Mouse (Mus musculus) CH12.LX (cell line): ENCODE results near the gene Irf5. TPM values are rescaled to one million over a fixed set of nuclear protein-coding genes. Genes with fewer than 3 reads are reported as not detected.

Experiments
- DNase-seq: peaks from one replicate; pipeline ENCODE4 v3.0.0-alpha.2; 2013; ENCODE audit errors: extremely low read depth
- H3K27ac ChIP-seq: 2 replicates; pipeline ENCODE4 v1.5.1; 2012; ENCODE audit warnings: low read depth, mild to moderate bottlenecking, control low read depth, moderate library complexity; ENCODE audit not compliant: insufficient read depth
- H3K27me3 ChIP-seq: replicated peaks from 2 replicates; pipeline ENCODE3; 2012; ENCODE audit warnings: inconsistent platforms
- H3K36me3 ChIP-seq, 2 experiments: replicated peaks in 1 of 2; 2 replicates each; pipeline versions ENCODE3 to v1.6.1; 2012; ENCODE audit warnings: inconsistent platforms in 1 of 2, low read length in 1 of 2, mild to moderate bottlenecking in 1 of 2, mixed read lengths in 1 of 2, moderate library complexity in 1 of 2; ENCODE audit not compliant: control insufficient read depth in 1 of 2, insufficient read depth in 1 of 2
- H3K4me1 ChIP-seq, 2 experiments: 2 replicates each; pipeline ENCODE4 v1.6.1; 2012; ENCODE audit warnings: inconsistent platforms in 1 of 2, moderate library complexity in 1 of 2; ENCODE audit not compliant: insufficient read depth in 2 of 2, control insufficient read depth in 1 of 2
- H3K4me2 ChIP-seq: 2 replicates; pipeline ENCODE4 v1.6.1; 2012; ENCODE audit warnings: low read depth, mild to moderate bottlenecking, control low read depth; ENCODE audit not compliant: poor library complexity, insufficient read depth, severe bottlenecking
- H3K4me3 ChIP-seq, 3 experiments: fragments of 150-350 bp in 1 of 3; sonication (generic) in 1 of 3; replicated peaks in 1 of 3; 2 replicates each; pipeline versions ENCODE3 to v1.5.1; 2011 to 2012; ENCODE audit warnings: low read depth in 2 of 3, low read length in 2 of 3, mild to moderate bottlenecking in 2 of 3, moderate library complexity in 2 of 3, control low read depth in 1 of 3, improper control_type of control experiment in 1 of 3, inconsistent platforms in 1 of 3, mixed read lengths in 1 of 3; ENCODE audit not compliant: poor library complexity in 1 of 3
- H3K79me2 ChIP-seq: replicated peaks from 2 replicates; pipeline ENCODE4 v1.6.1; 2012; ENCODE audit warnings: mild to moderate bottlenecking, moderate library complexity; ENCODE audit not compliant: control insufficient read depth, poor library complexity, insufficient read depth, severe bottlenecking; ENCODE audit errors: extremely low read depth
- H3K9ac ChIP-seq: 2 replicates; pipeline ENCODE4 v1.6.1; 2012; ENCODE audit warnings: low read depth, mild to moderate bottlenecking, control low read depth, moderate library complexity; ENCODE audit not compliant: insufficient read depth
- H3K9me3 ChIP-seq: replicated peaks from 2 replicates; pipeline ENCODE3; 2012; ENCODE audit warnings: low read length, inconsistent platforms, mixed read lengths
- E2F4 ChIP-seq: IDR thresholded peaks from 2 replicates; pipeline ENCODE4 v1.6.1; 2011; ENCODE audit warnings: low read depth, low read length, improper control_type of control experiment; ENCODE audit not compliant: insufficient replicate concordance
- EP300 ChIP-seq: IDR thresholded peaks from 2 replicates; pipeline ENCODE4 v1.6.1; 2011; ENCODE audit warnings: low read length, improper control_type of control experiment
- ETS1 ChIP-seq: conservative IDR thresholded peaks from 2 replicates; pipeline ENCODE4 v1.6.1; 2012; ENCODE audit warnings: low read depth, mild to moderate bottlenecking, inconsistent platforms, low read length, improper control_type of control experiment, moderate library complexity
- GABPA ChIP-seq: IDR thresholded peaks from 2 replicates; pipeline ENCODE4 v1.6.1; 2012; ENCODE audit warnings: low read depth, low read length, improper control_type of control experiment, inconsistent platforms; ENCODE audit not compliant: insufficient replicate concordance
- IRF4 ChIP-seq: IDR thresholded peaks from 2 replicates; pipeline ENCODE4 v1.6.1; 2014; ENCODE audit warnings: low read depth, mild to moderate bottlenecking, inconsistent platforms, low read length, improper control_type of control experiment
- JUN ChIP-seq: IDR thresholded peaks from 2 replicates; pipeline ENCODE4 v1.6.1; 2011; ENCODE audit warnings: low read depth, mild to moderate bottlenecking, low read length, improper control_type of control experiment, moderate library complexity; ENCODE audit not compliant: insufficient read depth
- JUND ChIP-seq: conservative IDR thresholded peaks from 2 replicates; pipeline ENCODE4 v1.6.1; 2011; ENCODE audit warnings: low read depth, low read length, improper control_type of control experiment
- KAT2A ChIP-seq: IDR thresholded peaks from 2 replicates; pipeline ENCODE4 v1.6.1; 2012; ENCODE audit warnings: low read length, improper control_type of control experiment, inconsistent platforms; ENCODE audit not compliant: insufficient replicate concordance
- MAZ ChIP-seq: IDR thresholded peaks from 2 replicates; pipeline ENCODE4 v1.6.1; 2012; ENCODE audit warnings: low read depth, mild to moderate bottlenecking, inconsistent platforms, low read length, improper control_type of control experiment, moderate library complexity
- MXI1 ChIP-seq: IDR thresholded peaks from 2 replicates; pipeline ENCODE4 v1.6.1; 2011; ENCODE audit warnings: mild to moderate bottlenecking, low read depth, low read length, improper control_type of control experiment
- MYC ChIP-seq: IDR thresholded peaks from 2 replicates; pipeline ENCODE4 v1.6.1; 2011; ENCODE audit warnings: low read depth, mild to moderate bottlenecking, improper control_type of control experiment, low read length
- NRF1 ChIP-seq: IDR thresholded peaks from 2 replicates; pipeline ENCODE4 v1.6.1; 2014; ENCODE audit warnings: low read depth, mild to moderate bottlenecking, inconsistent platforms, low read length, improper control_type of control experiment, moderate library complexity
- POLR2AphosphoS2 ChIP-seq: IDR thresholded peaks from 2 replicates; pipeline ENCODE4 v1.6.1; 2011; ENCODE audit warnings: low read depth, low read length, improper control_type of control experiment
- RAD21 ChIP-seq: IDR thresholded peaks from 2 replicates; pipeline ENCODE4 v1.6.1; 2011; ENCODE audit warnings: low read depth, mild to moderate bottlenecking, low read length, improper control_type of control experiment, moderate library complexity
- SIN3A ChIP-seq: IDR thresholded peaks from 2 replicates; pipeline ENCODE4 v1.6.1; 2012; ENCODE audit warnings: low read length, improper control_type of control experiment, inconsistent platforms
- TBP ChIP-seq: conservative IDR thresholded peaks from 2 replicates; pipeline ENCODE4 v1.6.1; 2011; ENCODE audit warnings: low read depth, low read length, improper control_type of control experiment
- USF2 ChIP-seq: conservative IDR thresholded peaks from 2 replicates; pipeline ENCODE4 v1.6.1; 2011; ENCODE audit warnings: low read depth, low read length, improper control_type of control experiment
- ZNF384 ChIP-seq: IDR thresholded peaks from 2 replicates; pipeline ENCODE4 v1.6.1; 2012; ENCODE audit warnings: low read depth, low read length, improper control_type of control experiment, inconsistent platforms
- dilution Hi-C: fragments of 300-500 bp; cut with MboI; formaldehyde crosslinking; loops from 2 replicates; pipeline ENCODE4 v1.14.3; 2020; ENCODE audit warnings: low sequenced_read_pairs; ENCODE audit not compliant: extremely low pct_unique_long_range_greater_than_20kb, extremely low pct_ligation_motif_present
- in situ Hi-C: fragments of 300-500 bp; cut with MboI; formaldehyde crosslinking; loops from 3 replicates; pipeline ENCODE4 v1.14.3; 2019; ENCODE audit warnings: low sequenced_read_pairs, low pct_ligation_motif_present, low pct_unique_long_range_greater_than_20kb, mixed read lengths
- polyA plus RNA-seq: library from polyadenylated mRNA; unstranded; fragments of >175 nt; gene quantifications from 2 replicates; pipeline ENCODE4 v1.2.1, GENCODE M21; 2012; ENCODE audit warnings: low read depth; ENCODE audit not compliant: insufficient read length
- total RNA-seq, 2 experiments: library from RNA; depleted of rRNA; stranded (reverse); fragments of 300-350 nt in 1 of 2; fragments of >200 nt in 1 of 2; gene quantifications; 2 replicates each; pipeline ENCODE4 v1.2.3; 2012 to 2014

Irf5 gene
- total and polyA plus RNA-seq, 3 experiments, result 134 to 158 (median 144) TPM

DNA sequence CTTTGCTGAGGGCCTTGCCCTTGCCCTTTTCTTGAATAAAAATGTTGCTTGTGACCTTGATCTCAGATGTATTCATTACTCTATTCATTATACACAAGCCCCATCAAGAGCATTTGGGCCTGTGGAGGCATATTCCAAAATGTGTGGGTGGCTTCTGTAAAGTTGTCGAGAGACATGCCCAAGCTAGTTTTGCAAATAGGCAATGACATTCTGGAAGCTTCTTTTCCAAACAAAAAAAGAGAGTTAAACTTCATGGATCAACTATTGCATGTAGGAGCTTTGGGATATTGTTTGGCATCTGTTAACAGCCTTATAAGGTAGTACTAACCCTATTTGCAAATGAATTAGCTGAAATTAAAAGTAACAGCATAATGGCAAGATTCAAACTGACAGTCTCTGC is 21.7 kb downstream of the Irf5 start:
- in situ Hi-C loops, result no loop called here
- peaks cover 59 to 98% of the 10 kb centered on the region in 2 experiments for H3K36me3 ChIP-seq
- TF ChIP-seq KAT2A (no peak), POLR2AphosphoS2 (no peak), ETS1 (no peak), MAZ (no peak), ZNF384 (no peak), IRF4 (no peak), MXI1 (no peak)

DNA sequence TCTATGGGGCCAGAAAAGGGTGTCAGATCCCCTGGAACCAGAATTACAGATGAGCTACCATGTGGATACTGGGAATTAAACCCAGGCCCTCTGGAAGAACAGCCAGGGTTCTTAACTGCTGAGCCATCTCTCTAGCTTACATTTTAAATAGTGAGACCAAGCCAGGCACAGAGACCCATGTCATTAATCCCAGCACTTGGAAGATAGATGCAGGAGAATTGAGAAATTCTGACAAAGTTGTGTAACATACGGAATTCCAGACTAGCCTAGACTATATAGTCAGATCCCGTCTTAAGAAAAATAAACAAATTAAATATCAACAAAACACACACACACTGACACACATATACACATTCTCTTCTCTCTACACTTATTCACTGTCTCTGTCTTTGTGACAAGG is 26.1 kb downstream of the Irf5 start:
- no peak overlapping the region for H3K9ac ChIP-seq
- H3K9me3 ChIP-seq, result no peaks in the 10 kb centered on the region
- H3K27me3 ChIP-seq, result no peaks in the 10 kb centered on the region
- H3K4me2 ChIP-seq, result no peak overlapping the region
- in situ Hi-C loops, result no loop called here
- no peaks in the 10 kb centered on the region for H3K79me2 ChIP-seq
- no peak for DNase-seq
- H3K4me1 ChIP-seq, result peaks cover 2 to 18% of the 10 kb centered on the region in 2 experiments
- peaks cover 59 to 97% of the 10 kb centered on the region in 2 experiments for H3K36me3 ChIP-seq
- dilution Hi-C loops, result no loop called here
- H3K27ac ChIP-seq, result no peak overlapping the region
- H3K4me3 ChIP-seq, result no peak overlapping the region
- TF ChIP-seq GABPA (no peak), SIN3A (no peak), RAD21 (no peak), TBP (no peak), ETS1 (no peak), NRF1 (no peak), JUN (no peak), MYC (no peak), KAT2A (no peak), E2F4 (no peak), JUND (no peak), MAZ (no peak), USF2 (no peak), EP300 (no peak)

More for the DNA sequence above, 21.7 kb downstream of the Irf5 start:
- H3K4me3 ChIP-seq, result no peak overlapping the region
- H3K9me3 ChIP-seq, result no peaks in the 10 kb centered on the region
- no peaks in the 10 kb centered on the region; the same call in 1 of the 2 replicates for H3K79me2 ChIP-seq
- H3K4me2 ChIP-seq, result no peak overlapping the region
- H3K27ac ChIP-seq, result no peak overlapping the region
- no peaks in the 10 kb centered on the region for H3K4me1 ChIP-seq
- no peak for DNase-seq
- no peaks in the 10 kb centered on the region for H3K27me3 ChIP-seq
- dilution Hi-C loops, result no loop called here
- no peak overlapping the region for H3K9ac ChIP-seq
